Mouse (Mus musculus): ENCODE data around the gene Gm45208. TPM values are rescaled to one million over a fixed set of nuclear protein-coding genes. Genes with fewer than 3 reads are reported as not detected.
A peak's percentile ranks its signal among the peaks of the same experiment; 100 is the strongest.
"Not testable (repeated sequence)": the region's sequence is repeated elsewhere in the genome, so short reads cannot be mapped to it uniquely, and the experiment has no call there.

Gene Gm45208
- not detected for total RNA-seq (2021)

GRCm38 (mm10) chrX:7721514-7722281, at the start of gene Gm45208:
TSS of gene Gm45208 (plus strand) at chrX:7722245.
- peak; percentile 61 to 81 for DNase-seq (ENCODE audit: low spot score in 2 of 2)
- intact Hi-C loops (cut with DNase I), result no loop called here

DNA sequence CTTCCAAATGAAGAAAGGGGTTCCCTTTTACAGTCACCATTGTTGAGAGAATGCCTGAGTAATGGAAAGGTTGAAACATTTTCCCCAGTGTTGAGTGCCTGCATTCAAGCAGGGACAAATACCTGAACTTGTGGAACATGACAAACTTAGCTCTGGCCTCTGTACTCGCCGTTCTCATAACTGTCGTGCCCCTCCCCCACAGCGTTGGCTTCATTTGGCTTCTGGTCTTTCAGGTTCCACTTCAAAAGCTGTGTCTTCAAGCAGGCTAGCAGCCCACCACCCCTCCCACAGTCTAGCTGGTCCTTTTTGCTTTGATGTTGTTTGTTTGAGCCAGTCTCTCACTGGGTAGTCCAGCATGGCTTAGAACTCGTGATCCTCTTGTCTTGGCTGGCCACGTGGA, 49.3 kb upstream of the Gm45208 start:
- DNase-seq (ENCODE audit: low spot score in 2 of 2), result no peak
- intact Hi-C loops (cut with DNase I), result loop anchor here (10.0 kb wide), 1 partner anchor 358 kb away; the partner anchor contains the start of gene Clcn5

GRCm38 (mm10) chrX:7673578-7674281, 48.3 kb upstream of the Gm45208 start:
- intact Hi-C loops (cut with DNase I), result loop anchor here (10.0 kb wide), 1 partner anchor 359 kb away; the partner anchor contains the start of gene Clcn5
- DNase-seq (ENCODE audit: low spot score in 2 of 2), result no peak

DNA sequence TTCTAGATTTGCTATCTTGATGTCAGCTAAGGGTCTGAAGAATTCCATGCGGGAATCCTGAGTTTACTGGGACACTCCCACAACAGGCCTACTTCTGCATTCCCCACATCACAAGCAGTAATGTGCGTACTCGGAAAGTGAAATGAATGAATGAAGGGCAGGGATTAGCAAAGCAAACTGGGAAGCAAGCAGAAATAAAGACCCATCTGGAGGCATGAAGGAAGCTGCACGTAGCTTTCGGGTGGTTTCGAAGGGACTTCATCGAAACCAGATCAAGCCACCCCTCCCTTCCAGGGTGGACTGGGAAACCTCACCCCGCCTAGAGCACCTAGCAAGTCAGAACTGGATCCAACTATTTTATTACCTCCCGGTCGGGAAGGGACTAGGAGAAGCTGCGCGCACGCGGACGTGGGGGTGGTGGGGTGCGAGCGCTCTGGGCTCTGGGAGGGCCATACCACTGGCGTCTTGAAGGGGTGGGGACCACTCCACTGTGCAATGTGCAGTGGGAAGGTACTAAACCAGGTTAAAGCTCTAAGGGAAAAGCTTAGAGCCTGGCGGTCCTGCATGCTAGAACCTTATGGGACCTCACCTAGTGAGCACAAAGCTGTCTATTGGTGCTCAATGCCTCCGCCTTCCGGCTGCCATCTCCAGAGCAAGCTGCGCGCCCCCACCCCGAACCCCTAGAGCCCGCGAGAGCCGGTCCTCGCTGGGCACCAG, 47.6 kb upstream of the Gm45208 start:
- intact Hi-C loops (cut with DNase I), result loop anchor here (10.0 kb wide), 1 partner anchor 360 kb away; the partner anchor contains the start of gene Clcn5
- DNase-seq (ENCODE audit: low spot score in 2 of 2), result no peak

GRCm38 (mm10) chrX:7675001-7675380, 47.1 kb upstream of the Gm45208 start:
- DNase-seq (ENCODE audit: low spot score in 2 of 2), result no peak
- intact Hi-C loops (cut with DNase I), result loop anchor here (10.0 kb wide), 1 partner anchor 360 kb away; the partner anchor contains the start of gene Clcn5

DNA sequence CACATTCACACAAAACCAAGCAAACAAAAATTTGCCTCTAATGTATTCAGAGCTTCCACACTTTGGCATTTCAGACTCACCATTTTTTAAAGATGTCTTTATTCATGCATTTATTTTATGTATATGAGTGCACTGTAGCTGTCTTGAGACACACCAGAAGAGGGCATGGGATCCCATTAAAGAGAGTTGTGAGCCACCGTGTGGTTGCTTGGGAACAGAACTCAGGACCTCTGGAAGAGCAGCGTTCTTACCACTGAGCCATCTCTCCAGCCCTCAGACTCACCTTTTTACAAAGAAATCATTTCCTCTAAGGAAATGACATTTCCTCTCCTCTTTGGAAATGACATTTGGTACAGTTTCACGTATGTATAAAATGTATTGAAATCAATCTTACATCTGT, 43.1 kb upstream of the Gm45208 start:
- intact Hi-C loops (cut with DNase I), result loop anchor here (10.0 kb wide), 1 partner anchor 364 kb away; the partner anchor contains the start of gene Clcn5
- no peak for DNase-seq (ENCODE audit: low spot score in 2 of 2)

DNA sequence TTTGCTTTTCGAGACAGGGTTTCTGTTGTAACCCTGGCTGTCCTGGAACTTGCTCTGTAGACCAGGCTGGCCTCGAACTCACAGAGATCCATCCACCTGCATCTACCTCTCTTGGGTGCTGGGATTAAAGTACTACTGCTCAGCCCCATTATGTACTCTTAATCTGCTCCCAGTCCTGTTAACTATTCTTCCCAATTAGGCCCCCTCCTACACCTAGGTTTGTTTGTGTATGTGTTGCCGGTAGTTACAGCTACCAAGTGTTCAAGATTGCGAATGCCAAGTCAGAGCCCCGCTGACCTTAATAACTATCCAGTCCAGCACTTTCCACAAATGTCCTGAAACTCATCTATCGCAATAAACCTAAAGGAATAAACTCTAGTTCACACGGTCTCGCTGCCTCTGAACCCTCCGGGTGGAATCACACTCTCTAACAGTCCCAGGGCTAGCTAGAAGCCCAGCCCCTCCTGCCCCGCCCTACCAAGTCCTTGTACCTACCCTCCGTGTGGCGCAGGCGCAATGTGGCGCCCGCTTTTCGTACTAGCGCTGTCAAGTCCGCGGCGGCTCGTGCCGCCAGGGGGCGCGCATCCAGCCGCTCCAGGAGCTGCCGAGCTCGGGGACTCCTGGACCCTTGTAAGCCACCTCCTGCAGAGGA, 42.5 kb upstream of the Gm45208 start:
- intact Hi-C loops (cut with DNase I), result loop anchor here (10.0 kb wide), 1 partner anchor 365 kb away; the partner anchor contains the start of gene Clcn5
- DNase-seq (ENCODE audit: low spot score in 2 of 2), result peak; percentile 80 to 86

DNA sequence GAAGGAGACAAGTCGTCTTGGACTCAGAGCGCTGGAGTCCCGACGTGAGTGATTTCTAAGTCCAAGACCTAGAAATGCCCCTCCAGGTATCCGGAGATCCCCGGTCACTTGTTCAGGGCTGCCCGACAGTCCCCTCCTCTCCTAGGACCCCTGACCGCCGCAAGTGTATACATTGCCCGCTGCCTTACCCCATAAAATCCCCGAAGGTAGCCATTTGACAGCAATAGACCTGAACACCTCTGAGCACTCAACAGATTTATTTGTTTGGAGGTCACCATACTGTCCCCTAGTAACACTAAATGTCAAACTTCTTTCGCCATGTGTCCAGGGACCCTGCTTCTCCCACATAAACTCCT, 42.0 kb upstream of the Gm45208 start:
- DNase-seq (ENCODE audit: low spot score in 2 of 2), result no peak
- intact Hi-C loops (cut with DNase I), result no loop called here

DNA sequence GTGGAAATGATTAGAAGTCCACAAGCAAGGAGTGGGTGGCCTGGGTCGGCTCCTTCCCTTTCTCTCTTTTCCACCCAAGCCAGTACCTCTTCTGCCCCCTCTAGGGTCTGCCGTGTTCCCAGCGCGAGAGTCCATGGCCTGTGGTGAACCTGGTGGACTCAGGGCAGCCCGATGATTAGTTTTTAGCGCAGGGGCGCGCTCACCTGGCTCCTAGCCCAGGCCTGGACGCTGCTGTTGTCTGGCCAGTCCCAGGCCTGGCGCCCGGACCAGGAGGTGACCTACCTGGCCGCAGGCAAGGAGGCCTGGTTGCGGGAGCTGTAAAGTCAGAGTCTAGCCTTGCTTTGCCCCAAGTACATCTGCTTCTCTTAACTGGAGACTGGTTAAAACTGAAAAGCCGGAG, 41.2 kb upstream of the Gm45208 start, which contains the start of gene Magix:
TSS of gene Magix (minus strand) at position 388 of the 400 bp plus-strand sequence.
- intact Hi-C loops (cut with DNase I), result no loop called here
- no peak for DNase-seq (ENCODE audit: low spot score in 2 of 2)

DNA sequence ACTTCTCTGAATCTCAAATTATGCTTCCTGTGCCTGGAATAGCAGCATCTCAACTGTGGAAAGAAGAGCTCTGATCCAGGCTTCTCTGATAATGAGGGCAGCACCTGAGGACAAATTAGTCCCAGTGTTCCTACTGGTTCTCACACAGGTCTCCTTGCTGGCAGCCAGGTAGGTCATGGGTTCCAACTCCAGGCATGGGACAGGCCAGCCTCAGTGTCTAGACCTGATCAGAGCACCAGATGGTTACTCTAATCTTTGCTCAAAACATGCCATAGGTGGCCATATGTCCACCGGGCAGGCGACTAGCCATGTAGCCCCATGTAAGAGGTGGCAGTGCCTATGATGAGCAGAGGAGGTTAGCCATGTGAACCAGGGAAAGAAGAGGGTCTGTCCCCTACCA, 33.7 kb upstream of the Gm45208 start:
- DNase-seq (ENCODE audit: low spot score in 2 of 2), result no peak
- intact Hi-C loops (cut with DNase I), result no loop called here

DNA sequence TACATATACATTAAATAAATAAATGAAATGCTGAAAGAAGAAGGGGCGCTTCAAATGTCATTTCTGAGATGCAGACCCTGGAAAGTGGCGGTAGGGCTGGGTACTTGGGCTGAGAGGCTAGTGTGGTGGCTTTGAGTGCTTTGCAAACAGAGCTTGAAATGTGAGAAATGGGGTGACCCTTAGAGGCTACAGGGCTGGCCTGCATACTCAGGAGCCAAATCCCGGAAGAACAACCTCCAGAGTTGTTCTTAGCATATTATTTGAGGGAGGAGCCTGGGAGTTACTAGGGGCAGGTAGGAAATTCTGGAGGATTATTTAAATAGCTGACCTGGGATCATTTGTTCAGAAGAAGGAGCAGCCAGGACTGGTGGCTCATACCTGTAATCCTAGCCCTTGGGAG, 31.6 kb upstream of the Gm45208 start:
- intact Hi-C loops (cut with DNase I), result no loop called here
- DNase-seq (ENCODE audit: low spot score in 2 of 2), result no peak

- intact Hi-C loops (cut with DNase I), result no loop called here
Measured at GRCm38 (mm10) chrX:7692862-7693261, 29.2 kb upstream of the Gm45208 start.

DNA sequence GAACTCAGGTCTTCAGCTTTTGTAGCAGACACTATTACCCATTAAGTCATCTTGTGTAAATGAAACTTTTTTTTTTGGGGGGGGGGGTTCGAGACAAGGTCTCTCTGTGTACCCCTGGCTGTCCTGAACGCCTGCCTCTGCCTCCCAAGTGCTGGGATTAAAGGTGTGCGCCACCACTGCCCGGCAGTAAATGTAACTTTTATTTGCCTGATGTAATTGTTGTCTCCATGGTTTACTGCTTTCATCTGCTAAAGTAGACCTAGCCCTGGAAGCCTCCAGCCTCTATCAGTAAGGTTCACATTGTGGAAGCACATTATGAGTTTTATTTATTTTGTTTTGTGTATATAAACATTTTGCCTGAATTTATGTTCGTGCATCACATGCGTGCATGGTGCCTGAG, 25.5 kb upstream of the Gm45208 start:
- DNase-seq (ENCODE audit: low spot score in 2 of 2), result no peak
- intact Hi-C loops (cut with DNase I), result no loop called here

More at GRCm38 (mm10) chrX:7692862-7693261, 29.2 kb upstream of the Gm45208 start:
- no peak for DNase-seq (ENCODE audit: low spot score in 2 of 2)

- peak; percentile 83 to 95 for DNase-seq (ENCODE audit: low spot score in 2 of 2)
- intact Hi-C loops (cut with DNase I), result no loop called here
Measured at GRCm38 (mm10) chrX:7696954-7697381, 25.1 kb upstream of the Gm45208 start, which contains the start of gene Gpkow. TSS of gene Gpkow (plus strand) at chrX:7697131.

GRCm38 (mm10) chrX:7713764-7714134, 8.3 kb upstream of the Gm45208 start:
- intact Hi-C loops (cut with DNase I); DNase-seq (ENCODE audit: low spot score in 2 of 2): not testable (repeated sequence)

DNA sequence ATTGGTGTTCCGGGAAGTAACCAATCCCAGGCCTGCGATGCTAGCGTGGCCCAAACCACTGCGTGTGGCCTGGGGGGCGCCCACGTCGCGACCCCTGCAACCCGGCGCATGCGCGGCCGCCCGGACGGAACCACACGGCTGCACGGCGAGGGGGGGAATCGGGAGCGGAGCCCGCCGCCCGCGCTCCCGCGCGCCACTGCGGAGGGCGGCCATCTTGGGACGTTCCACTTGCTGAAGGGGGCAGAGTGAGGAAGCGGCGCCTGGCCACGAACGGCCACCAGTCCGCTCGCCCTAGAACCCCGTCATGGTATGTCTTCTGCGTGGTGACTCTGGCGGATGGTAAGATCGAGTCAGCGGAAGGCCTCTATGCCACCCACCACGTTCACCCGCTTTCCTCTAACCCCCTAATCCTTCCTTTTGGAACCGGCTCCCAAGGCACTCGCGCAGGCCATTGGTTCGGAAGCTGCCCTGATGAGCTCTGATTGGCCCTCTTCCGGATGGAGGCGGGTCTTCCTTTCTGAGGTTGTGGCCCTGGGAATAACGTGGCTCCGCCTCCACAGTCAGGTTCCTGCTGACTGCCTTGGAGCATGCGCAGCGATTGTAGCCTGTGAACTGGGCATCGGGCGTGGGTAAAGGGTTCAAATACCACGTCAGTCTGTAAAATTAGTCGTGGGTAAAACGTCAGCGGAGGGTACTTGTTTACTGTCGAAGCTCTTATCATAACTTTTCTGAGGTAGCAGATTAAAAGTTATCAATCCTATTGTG, 7.7 kb upstream of the Gm45208 start, which contains the start of gene Wdr45:
TSS of gene Wdr45 (plus strand) at position 199 of the 765 bp plus-strand sequence.
- intact Hi-C loops (cut with DNase I), result not testable (repeated sequence)
- peak; percentile 90 to 97 for DNase-seq (ENCODE audit: low spot score in 2 of 2)

DNA sequence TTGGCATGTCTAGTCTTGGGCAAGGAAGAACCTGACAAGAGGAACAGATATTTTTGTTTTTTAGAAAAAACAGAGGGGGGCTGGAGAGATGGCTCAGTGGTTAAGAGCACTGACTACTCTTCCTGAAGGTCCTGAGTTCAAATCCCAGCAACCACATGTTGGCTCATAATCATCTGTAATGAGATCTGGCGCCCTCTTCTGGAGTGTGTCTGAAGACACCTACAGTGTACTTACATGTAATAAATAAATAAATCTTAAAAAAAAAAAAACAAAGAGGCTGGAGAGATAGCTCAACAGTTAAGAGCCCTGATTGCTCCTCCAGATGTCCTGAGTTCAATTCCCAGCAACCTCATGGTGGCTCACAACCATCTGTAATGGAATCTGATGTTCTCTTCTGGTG, 6.0 kb upstream of the Gm45208 start:
- DNase-seq (ENCODE audit: low spot score in 2 of 2); intact Hi-C loops (cut with DNase I): not testable (repeated sequence)

- DNase-seq (ENCODE audit: low spot score in 2 of 2), result no peak
- intact Hi-C loops (cut with DNase I), result no loop called here
Measured at GRCm38 (mm10) chrX:7722282-7722611, 202 bp downstream of the Gm45208 start.

DNA sequence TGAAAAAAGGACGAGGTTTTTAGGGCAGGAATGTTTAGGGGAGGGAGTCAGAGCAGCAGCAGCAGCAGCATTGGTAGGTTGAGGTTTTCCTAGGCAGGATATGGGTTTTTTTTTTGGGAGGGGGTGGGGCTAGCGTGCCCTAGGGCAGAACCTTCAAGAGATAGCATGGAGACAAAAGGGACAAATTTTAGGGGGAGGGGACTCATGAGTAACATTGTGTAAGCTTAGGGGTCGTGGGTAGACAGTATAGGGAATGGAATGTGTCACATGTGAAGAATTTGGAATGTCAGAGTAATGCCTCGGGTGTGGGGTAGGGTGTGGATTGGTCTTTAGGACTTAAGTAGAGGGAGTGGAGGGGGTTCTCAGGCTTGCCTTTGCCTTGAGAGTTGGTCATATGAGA, 646 bp downstream of the Gm45208 start:
- intact Hi-C loops (cut with DNase I), result no loop called here
- DNase-seq (ENCODE audit: low spot score in 2 of 2), result no peak

All from left cerebral cortex, postnatal 25 days (tissue).